Mouse (Mus musculus) urinary bladder, adult 18-20 months (tissue): ENCODE data around the gene Rbms3.

ENCODE experiments used
- DNase-seq, 2 experiments: peaks; one replicate each; pipeline ENCODE4 v3.0.0; 2022; ENCODE audit warnings: low spot score in 2 of 2, mixed read lengths in 2 of 2

The Rbms3 gene

DNA sequence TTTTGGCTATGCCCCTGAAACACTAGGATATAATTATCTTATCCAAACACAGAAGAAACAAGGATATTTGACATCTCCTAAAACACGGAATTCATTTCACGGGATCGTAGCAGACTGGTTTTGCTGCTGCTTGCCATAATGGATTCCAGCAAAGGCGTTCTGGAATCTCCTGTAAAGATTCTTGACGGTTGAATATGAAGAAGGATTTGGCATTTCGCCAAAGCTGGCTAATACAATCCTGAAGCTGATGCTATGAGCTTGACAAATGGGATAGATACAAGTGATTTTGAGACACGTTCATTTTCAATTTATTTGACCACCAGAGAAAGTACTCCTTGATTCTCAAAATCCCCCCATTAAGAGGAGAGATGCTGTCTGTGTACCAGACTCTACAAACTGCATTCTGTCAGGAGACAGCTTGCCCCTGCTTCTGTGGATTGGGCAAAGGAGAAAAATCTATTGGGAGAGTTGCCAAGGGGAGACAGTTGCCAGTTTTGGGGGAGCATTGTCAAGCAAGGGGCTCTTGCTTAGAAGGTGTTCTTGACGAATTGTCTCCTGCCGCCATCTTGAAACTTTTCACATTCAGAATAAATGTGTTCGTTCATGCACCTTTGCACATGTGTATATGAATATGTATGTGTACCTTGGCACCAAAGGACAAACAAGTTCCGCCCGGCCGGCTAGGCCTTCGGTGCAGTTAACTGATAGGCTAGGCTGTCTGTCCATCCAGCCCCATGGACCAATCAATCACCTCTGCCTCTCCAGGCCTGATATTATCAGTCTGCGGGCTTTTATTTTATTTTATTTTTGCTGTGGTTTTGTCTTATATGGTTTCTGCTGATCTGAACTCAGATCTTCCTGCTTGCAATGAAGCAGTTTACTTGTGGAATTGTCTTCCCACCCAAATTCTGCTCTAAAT, 442.3 kb downstream of the Rbms3 start:
- DNase-seq: no peak

DNA sequence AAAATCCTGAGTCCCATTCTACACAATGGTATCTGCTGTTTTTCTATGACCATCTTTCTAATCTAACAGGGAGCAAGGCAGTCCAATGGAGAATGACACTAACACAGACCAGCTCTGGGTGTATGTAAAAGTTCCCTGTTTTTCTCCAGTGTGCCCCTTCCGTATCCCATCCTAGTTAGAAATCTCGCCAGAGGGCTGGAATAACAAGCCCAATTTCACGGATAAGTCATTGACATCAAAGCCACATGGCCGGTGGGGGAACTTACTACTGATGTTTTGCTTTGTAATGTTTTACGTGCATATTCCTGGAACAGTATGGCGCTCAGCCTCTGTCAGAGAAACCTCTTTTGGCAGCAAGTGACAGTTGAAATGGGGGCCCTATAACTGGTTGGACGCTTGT, 449.1 kb downstream of the Rbms3 start:
- no peak for DNase-seq

DNA sequence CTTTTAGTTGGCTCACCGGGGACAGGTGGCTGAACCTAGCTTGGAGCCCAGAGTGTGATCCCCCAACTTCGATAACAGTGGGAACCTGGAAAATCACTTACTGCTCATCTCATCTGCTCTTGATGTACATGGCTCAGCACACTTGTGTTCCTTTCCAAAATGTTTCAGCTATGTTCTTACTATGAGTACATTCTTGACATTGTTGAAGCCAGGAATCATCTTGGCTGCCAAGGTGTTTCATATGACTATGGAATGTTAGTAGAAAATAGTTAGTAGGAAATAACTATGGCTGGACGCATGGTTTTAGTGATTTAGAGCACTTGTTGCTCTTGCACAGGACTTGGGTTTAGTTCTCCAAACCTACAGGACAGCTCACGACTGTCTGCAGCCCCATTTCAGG, 451.3 kb downstream of the Rbms3 start:
- DNase-seq: no peak

DNA sequence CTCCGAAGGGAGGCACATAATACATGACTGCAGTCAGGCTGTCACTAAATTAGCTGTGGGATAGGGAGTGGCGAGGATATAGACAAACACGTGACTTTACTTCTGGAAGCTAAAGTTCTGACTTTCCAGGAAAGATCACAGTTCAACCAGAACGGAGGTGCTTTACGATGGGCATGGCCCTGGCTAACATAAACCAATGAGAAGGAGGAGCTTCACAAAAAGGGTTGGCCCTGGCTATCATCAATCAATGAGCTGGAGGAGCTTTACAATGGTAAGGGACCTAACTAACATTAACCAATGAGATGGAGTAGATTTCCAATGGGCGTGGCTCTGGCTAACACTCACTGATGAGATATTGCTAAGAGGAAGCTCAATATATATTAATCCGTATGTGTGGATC, 457.2 kb downstream of the Rbms3 start:
- no peak for DNase-seq

GRCm38 (mm10) chr9:117169196-117169595, 460.5 kb downstream of the Rbms3 start:
- no peak for DNase-seq

DNA sequence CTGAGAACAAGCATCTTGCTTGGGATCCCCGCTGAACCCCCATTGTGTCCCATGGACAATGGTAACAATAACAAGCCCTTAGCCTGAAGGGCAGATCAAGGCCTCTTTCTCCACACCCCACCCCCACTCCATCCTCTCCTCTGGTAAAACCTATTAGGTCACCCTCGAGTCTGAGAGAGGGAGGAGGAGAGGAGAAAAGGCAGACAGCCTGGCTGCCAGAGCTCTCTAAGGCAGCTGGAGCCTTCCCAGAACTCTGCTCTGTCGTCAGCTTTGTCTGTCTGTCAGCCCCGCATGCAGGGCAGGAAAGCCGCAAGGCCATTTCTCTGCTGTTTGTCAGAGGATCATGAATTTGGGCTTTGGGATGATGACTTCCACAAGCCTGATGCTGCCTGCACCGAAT, 466.6 kb downstream of the Rbms3 start:
- no peak for DNase-seq

- DNase-seq: no peak
Observed at GRCm38 (mm10) chr9:117161150-117161549, 468.6 kb downstream of the Rbms3 start.

DNA sequence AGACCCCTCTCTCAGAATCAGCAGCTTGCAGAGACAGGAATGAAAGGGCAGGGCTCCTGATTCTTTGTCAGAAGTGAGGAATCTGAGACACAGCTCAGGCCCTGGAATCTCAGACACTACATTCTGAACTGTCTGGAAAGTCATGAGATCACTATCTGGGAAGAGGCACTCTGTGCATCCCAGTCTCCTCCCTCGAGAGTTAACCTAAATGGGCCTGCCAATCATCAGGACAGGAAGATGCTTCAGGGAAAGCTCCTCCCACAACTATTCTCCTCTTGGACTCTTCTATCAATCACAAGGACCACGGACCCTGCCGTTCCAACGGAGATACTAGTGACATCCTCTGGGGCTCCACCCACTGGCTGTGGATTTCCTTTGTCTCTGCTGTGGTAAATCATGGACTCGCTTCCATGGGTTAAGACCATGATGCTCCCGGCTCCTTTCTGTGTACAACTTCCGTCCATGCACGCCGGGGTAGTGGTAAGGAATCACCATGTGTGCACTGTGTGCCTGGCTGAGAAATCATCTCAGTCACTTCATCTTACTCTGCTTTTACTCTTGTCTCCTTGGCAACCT, 473.3 kb downstream of the Rbms3 start:
- DNase-seq: no peak

GRCm38 (mm10) chr9:117154590-117154989, 475.1 kb downstream of the Rbms3 start:
- no peak for DNase-seq

- no peak for DNase-seq
Observed at GRCm38 (mm10) chr9:117153686-117154274, 475.9 kb downstream of the Rbms3 start.

DNA sequence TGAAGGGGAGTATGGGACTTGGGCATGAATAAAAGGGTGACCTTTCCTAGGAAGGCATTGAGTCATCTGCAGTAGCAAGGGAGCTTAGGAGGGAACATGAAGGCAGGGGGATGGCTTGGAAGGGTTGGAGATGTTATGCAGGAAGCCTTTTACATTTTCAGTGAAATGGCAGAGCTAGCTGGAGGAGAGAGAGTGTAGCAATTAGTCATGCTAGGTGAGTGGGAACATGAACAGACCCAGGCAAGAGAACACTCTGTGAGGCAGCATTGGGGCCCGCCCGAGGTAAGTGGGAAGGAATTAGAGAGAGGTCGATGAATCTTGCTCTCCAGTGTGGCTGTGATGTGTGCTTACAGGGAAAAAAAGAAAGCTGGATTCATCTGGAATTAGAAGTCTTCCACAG, 477.8 kb downstream of the Rbms3 start:
- DNase-seq: no peak

GRCm38 (mm10) chr9:117144057-117144723, 485.5 kb downstream of the Rbms3 start:
- no peak for DNase-seq

DNA sequence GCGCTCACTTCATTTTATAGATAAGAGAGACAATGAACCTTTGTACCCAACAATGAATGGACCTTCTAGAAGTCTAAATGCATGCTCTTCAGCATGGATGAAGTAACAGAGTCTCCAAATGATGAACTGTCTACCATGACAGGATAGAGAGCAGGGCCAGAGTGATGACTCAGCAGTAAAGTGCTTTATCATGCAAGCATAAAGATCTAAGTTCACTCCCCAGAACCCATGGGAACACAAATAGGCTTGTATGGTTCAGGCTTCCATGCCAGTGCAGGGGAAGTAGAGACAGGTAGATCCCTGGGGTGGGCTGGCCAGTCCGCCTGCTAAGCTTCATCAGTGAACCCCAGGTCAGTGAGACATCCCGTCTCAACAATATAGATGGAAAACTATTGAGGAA, 489.7 kb downstream of the Rbms3 start:
- no peak for DNase-seq

DNA sequence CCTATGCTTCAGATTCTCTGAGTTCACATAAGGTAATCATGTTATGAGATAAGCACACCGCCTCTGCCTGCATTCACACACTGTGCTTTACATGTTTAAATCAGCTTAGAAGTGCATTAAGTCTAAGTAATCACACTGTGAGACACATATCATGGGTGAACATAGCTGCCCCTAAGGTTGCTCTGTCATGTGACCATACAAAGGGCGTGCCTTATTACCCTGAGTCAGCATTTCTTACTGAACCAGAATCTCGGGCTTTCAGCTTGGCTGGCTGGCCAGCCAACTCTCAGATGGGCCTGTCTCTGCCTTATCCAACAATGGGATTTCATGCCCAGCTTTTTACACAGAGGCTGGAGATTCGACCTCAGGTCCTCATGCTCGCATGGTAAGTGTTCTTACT, 493.3 kb downstream of the Rbms3 start:
- no peak for DNase-seq

DNA sequence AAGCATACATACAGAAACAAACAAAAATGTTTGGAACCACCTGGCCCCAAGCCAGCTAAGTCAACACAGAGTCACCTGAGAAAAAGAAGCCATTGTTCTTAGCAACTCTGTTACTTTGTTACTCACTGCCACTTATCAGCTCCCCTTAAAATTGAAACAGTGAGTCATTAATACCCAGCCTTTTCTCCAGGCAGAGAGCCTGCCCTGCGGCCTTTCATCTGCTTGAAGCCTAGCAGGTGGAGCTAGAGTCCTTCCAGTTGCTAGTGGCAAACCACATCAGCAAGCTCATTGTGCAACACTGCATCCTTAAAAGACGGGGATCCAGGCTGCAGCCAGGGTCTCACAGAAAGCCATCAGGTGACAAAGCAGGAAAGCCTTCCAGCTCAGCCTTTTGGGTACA, 495.7 kb downstream of the Rbms3 start:
- peak; percentile 18 to 54 for DNase-seq

GRCm38 (mm10) chr9:117126816-117127215, 502.9 kb downstream of the Rbms3 start:
- no peak for DNase-seq

DNA sequence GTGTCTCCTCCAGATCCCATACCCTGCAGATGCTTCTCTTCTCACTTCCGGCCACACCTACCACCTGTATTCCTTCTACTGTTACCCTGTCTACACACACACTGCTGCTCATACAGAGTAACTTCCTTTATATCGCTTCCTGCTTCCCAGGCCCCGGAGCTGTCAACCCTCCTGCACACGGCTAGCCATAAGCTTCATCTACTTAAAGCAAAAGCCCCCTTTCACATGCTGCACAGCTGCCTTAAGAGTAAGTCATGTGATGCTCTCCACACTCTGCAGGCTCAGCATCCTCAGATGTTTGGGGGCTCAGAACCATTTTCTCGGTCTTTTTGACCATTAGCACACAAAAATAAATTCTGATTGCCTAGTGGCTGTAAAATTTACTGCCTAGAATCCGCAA, 503.9 kb downstream of the Rbms3 start:
- DNase-seq: no peak

GRCm38 (mm10) chr9:117121572-117121971, 508.1 kb downstream of the Rbms3 start:
- DNase-seq: no peak

DNA sequence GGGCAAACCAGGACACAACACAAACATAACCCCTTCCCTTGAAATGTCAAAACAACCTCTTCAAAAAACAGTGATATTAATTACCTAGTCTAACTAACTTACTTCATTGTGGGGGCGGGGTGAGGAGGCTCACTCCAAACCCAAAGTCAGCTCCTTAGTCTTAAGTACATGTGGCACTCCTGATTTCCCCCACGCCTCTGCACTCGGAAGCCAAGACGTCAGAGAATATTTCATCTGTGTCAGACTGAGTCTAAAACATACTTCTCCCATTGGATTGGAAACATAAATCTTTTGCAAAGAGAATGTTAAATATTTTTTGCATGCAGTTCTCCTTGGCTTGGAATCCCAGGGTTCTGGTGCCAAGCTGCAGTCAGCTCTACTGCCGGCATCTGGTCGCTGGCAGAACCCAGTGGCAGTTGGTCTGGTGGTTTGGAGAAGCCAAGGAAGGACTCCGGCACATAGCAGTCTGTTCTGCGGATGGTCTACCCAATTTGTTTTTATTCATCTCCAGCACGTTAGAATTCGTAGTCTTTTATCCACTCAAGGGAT, 512.5 kb downstream of the Rbms3 start:
- DNase-seq: no peak

DNA sequence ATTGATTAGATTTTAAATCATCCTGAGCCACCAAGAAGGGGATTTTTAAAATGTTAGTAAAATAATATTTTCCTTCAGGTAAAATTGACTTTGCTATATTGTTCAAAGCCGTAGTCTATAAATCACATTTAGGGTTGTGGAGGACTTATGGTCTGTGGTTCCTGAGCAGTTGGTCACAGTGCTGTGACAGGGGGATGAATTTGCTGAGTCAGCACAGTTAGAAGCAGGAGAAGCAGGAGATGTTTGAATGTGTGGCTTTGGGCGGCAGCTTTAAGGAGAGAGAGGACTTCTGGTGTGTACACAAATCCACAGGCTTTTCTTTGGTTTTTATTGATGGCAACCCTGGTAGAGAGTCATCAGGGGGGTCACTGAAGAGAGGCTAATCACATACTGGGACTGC, 514.1 kb downstream of the Rbms3 start:
- DNase-seq: no peak

DNA sequence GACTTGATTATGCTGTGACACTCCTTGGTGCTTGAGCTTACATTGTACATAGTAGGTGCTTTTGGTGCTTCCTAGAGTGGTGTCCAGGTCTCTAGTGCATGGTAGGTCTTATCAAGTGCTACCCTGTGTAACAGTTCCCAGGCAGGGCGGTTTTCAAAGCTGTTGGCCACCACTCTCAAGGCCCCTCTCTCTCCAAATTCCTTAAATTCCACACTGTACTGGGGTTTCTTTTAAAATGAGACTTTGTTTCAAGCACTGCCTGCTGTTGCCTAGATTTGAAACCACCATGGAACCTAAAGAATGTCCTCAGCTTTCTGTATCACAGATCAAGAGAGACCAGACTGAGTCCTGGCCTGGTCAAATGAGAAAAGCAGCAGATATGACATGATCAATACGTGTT, 516.1 kb downstream of the Rbms3 start:
- no peak for DNase-seq

- no peak for DNase-seq
Observed at GRCm38 (mm10) chr9:117107926-117108325, 521.8 kb downstream of the Rbms3 start.
